Mouse (Mus musculus) T-helper 2 cell (primary cell): ENCODE measurements around the gene Defa20.
"Not testable (repeated sequence)": the region's sequence is repeated elsewhere in the genome, so short reads cannot be mapped to it uniquely, and the experiment has no call there.

Source experiments
- in situ Hi-C: fragments of 300-600 bp; cut with MboI, MseI; formaldehyde crosslinking; loops from one replicate; pipeline ENCODE4 v1.15.1; 2025; ENCODE audit warnings: high pct_unique_total_duplicates

The Defa20 gene

GRCm38 (mm10) chr8:21508958-21509357 is at the start of gene Defa20:
Gene Defa20 (plus strand): TSS chr8:21509258.
- in situ Hi-C loops = not testable (repeated sequence)

GRCm38 (mm10) chr8:21528732-21529131 is 19.7 kb downstream of the Defa20 start, which contains the start of gene Defa32:
Gene Defa32 (plus strand): TSS chr8:21529032.
- in situ Hi-C loops = not testable (repeated sequence)
